Mouse (Mus musculus) hindbrain, embryonic 11.5 days (tissue): ENCODE data around the gene Treml2. TPM values are rescaled to one million over a fixed set of nuclear protein-coding genes. Genes with fewer than 3 reads are reported as not detected.

Experiments used
- ATAC-seq: fragments of 200-750 bp; cut with Nextera tagmentation; 2 replicates; pipeline ENCODE4 v1.8.0; 2017; ENCODE audit warnings: mild to moderate bottlenecking, moderate TSS enrichment, moderate library complexity; ENCODE audit not compliant: low FRiP score
- DNase-seq: peaks from one replicate; pipeline ENCODE4 v3.0.0-alpha.2; 2015; ENCODE audit warnings: low spot score
- H3K27ac ChIP-seq: fragments of 300-500 bp; sonication (generic); 2 replicates; pipeline ENCODE4 v1.5.1; 2014; ENCODE audit warnings: mild to moderate bottlenecking, low read depth, low read length
- H3K27me3 ChIP-seq: fragments of 300-500 bp; sonication (generic); 2 replicates; pipeline ENCODE4 v1.6.1; 2014; ENCODE audit warnings: mild to moderate bottlenecking, low read length, moderate library complexity, mixed read lengths; ENCODE audit not compliant: control insufficient read depth, insufficient read depth
- H3K36me3 ChIP-seq: fragments of 300-500 bp; sonication (generic); 2 replicates; pipeline ENCODE4 v1.6.1; 2014; ENCODE audit warnings: mild to moderate bottlenecking, low read length, moderate library complexity, mixed read lengths; ENCODE audit not compliant: control insufficient read depth, insufficient read depth
- H3K4me1 ChIP-seq: fragments of 300-500 bp; sonication (generic); replicated peaks from 2 replicates; pipeline ENCODE4 v1.6.1; 2014; ENCODE audit warnings: low read length, mixed read lengths; ENCODE audit not compliant: control insufficient read depth, insufficient read depth
- H3K4me2 ChIP-seq: fragments of 300-500 bp; sonication (generic); replicated peaks from 2 replicates; pipeline ENCODE4 v1.6.1; 2014; ENCODE audit warnings: mild to moderate bottlenecking, low read depth, low read length
- H3K4me3 ChIP-seq: fragments of 300-500 bp; sonication (generic); 2 replicates; pipeline ENCODE4 v1.5.1; 2014; ENCODE audit warnings: low read depth, low read length
- H3K9ac ChIP-seq: fragments of 300-500 bp; sonication (generic); 2 replicates; pipeline ENCODE4 v1.6.1; 2014; ENCODE audit warnings: low read depth, low read length
- H3K9me3 ChIP-seq: fragments of 300-500 bp; sonication (generic); 2 replicates; pipeline ENCODE4 v1.6.1; 2016; ENCODE audit warnings: low read length; ENCODE audit not compliant: control insufficient read depth
- WGBS: fragments of 180-500 bp; shearing (Covaris S2); extraction: QIAGEN DNeasy Blood & Tissue Kit; methylation state at CpG from one replicate; pipeline ENCODE4 v1.1.7; 2014; 5-methylcytosine and 5-hydroxymethylcytosine counted together
- polyA plus RNA-seq: library from polyadenylated mRNA; unstranded; fragments of >200 nt; fragmentation: Nextera tagmentation; extraction: Ambion mirVana; gene quantifications from 2 replicates; pipeline ENCODE4 v1.2.1, GENCODE M21; 2014

The Treml2 gene
- polyA plus RNA-seq, 1 experiment from 2014 or later, result 0.09 TPM

DNA sequence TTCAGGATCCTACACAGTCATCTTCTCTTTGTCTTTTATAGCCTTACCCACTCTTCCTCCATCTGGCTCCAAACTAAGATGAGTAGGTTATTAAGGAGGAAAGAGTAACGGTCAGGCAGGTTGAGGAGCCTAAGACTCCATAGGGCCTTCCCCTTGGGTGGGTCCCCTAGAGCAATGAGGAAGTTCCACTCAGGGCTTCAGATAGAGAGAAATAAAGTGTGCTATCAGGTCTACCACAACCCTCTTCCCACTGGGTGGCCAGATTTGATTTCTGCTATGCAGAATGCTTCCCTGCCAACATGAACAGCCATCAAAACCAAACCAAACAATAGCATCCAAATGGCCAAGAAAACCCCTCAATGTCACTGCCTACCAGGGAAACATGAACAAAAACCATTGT, 31.7 kb upstream of the Treml2 start:
- Histone ChIP-seq H3K27me3 (no peaks in the 10 kb centered on the region), H3K36me3 (no peaks in the 10 kb centered on the region), H3K9ac (no peak overlapping the region), H3K27ac (no peak overlapping the region), H3K9me3 (no peaks in the 10 kb centered on the region), H3K4me2 (no peak overlapping the region), H3K4me1 (no peaks in the 10 kb centered on the region), H3K4me3 (no peak overlapping the region)
- ATAC-seq (no peak), DNase-seq (no peak)
- WGBS, result 92% methylated on average over 1 of the region's 1 CpGs

DNA sequence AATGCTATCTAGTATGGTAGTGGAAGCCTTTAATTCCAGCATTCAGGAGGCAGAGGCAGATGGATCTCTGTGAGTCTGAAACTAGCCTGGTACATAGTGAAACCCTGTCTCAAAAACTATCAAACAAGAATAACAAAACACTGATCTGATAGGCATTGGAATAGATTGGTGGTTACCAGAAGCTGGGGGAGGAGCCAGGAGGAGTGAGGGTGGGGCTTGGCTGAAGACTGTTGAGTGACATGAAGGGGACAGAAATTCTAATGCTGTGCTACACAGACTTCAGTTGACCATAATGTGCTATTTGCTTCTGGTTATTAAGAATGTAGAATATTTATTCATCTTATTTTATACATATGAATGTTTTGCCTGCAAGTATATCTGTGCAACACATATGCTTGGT, 31.0 kb upstream of the Treml2 start:
- DNase-seq, result no peak
- Histone ChIP-seq H3K9ac (no peak overlapping the region), H3K36me3 (no peaks in the 10 kb centered on the region), H3K27ac (no peak overlapping the region), H3K27me3 (no peaks in the 10 kb centered on the region), H3K4me1 (no peaks in the 10 kb centered on the region), H3K4me2 (no peak overlapping the region), H3K9me3 (no peaks in the 10 kb centered on the region), H3K4me3 (no peak overlapping the region)
- no peak for ATAC-seq

DNA sequence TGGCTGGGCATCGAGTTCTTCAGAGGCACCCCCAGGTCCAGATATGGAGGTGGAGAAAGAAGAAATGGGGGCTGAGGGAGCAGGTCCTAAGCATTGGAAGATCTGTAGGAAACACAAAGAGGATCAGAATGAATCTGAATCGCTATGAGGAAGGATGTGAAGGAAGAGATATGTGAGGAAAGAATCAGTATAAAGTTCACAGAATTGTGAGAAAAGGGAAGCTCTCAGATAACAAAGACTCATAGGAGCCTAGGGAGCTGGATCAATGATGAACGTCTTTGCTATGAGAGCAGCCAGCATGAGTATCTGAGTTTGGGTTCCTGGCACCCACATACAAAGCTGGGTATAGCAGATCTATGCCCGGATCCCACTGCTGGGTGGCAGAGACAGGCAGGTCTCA, 29.5 kb upstream of the Treml2 start:
- DNase-seq, result no peak
- H3K4me3 ChIP-seq, result no peak overlapping the region
- WGBS, result 72% methylated on average over 4 of the region's 4 CpGs
- no peaks in the 10 kb centered on the region for H3K9me3 ChIP-seq
- no peaks in the 10 kb centered on the region for H3K27me3 ChIP-seq
- no peak overlapping the region for H3K9ac ChIP-seq
- H3K4me1 ChIP-seq, result no peaks in the 10 kb centered on the region
- ATAC-seq, result no peak
- H3K36me3 ChIP-seq, result no peaks in the 10 kb centered on the region
- no peak overlapping the region for H3K27ac ChIP-seq
- H3K4me2 ChIP-seq, result no peak overlapping the region

DNA sequence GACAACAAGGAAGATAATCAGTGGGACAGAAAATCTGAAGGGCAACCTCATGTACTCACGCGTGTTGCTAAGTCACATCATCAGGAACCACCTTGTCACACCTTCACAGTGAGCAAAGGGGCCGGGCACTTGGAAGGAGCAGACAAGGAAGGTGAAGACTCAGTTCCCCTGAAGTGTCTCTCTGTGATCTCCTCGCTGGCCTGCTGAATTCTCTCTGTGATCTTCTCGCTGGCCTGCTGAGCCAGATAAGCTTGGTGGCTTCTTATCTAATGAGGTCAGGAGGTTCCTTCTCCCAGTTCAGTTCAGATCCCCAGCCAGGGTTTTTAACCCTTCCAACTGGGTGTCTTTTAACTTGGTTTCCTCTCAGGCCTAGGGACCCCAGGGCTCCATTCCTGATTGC, 27.1 kb upstream of the Treml2 start:
- no peak overlapping the region for H3K27ac ChIP-seq
- H3K36me3 ChIP-seq, result no peaks in the 10 kb centered on the region
- H3K4me3 ChIP-seq, result no peak overlapping the region
- H3K27me3 ChIP-seq, result no peaks in the 10 kb centered on the region
- no peak overlapping the region for H3K9ac ChIP-seq
- DNase-seq (no peak), ATAC-seq (no peak)
- H3K4me2 ChIP-seq, result no peak overlapping the region
- H3K4me1 ChIP-seq, result no peaks in the 10 kb centered on the region
- WGBS, result 74% methylated on average over 5 of the region's 5 CpGs
- H3K9me3 ChIP-seq, result no peaks in the 10 kb centered on the region

- no peak overlapping the region for H3K9ac ChIP-seq
- no peak for ATAC-seq
- 91% methylated on average over 4 of the region's 4 CpGs for WGBS
- no peaks in the 10 kb centered on the region for H3K36me3 ChIP-seq
- no peak overlapping the region for H3K4me2 ChIP-seq
- no peaks in the 10 kb centered on the region for H3K27me3 ChIP-seq
- no peak for DNase-seq
- H3K27ac ChIP-seq, result no peak overlapping the region
- H3K4me3 ChIP-seq, result no peak overlapping the region
- H3K9me3 ChIP-seq, result no peaks in the 10 kb centered on the region
- no peaks in the 10 kb centered on the region for H3K4me1 ChIP-seq
These were observed 26.7 kb upstream of the Treml2 start for GRCm38 (mm10) chr17:48272598-48272997.

DNA sequence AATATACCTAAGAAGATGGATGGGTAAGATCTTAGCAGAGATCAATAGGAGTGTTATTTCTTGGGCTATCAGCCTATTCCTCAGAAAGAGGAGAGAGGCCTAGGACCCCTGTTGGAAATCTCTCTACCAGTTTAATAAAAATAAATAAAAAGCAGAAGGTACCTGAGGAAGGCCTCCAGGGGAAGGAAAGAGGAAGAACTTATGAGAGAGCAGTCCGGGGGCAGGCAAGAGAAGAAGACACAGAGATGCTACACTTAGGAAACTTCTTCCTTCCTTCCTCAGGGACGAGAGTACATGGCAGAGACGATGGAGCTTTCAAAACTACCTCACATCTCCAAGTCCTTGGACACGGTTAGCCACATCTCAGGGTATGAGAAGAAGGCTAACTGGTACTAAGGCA, 25.2 kb upstream of the Treml2 start:
- Histone ChIP-seq H3K27me3 (no peaks in the 10 kb centered on the region), H3K4me2 (no peak overlapping the region), H3K9ac (no peak overlapping the region), H3K9me3 (no peaks in the 10 kb centered on the region), H3K4me3 (no peak overlapping the region), H3K27ac (no peak overlapping the region), H3K4me1 (no peaks in the 10 kb centered on the region), H3K36me3 (no peaks in the 10 kb centered on the region)
- 76% methylated on average over 4 of the region's 4 CpGs for WGBS
- ATAC-seq, result no peak
- no peak for DNase-seq

DNA sequence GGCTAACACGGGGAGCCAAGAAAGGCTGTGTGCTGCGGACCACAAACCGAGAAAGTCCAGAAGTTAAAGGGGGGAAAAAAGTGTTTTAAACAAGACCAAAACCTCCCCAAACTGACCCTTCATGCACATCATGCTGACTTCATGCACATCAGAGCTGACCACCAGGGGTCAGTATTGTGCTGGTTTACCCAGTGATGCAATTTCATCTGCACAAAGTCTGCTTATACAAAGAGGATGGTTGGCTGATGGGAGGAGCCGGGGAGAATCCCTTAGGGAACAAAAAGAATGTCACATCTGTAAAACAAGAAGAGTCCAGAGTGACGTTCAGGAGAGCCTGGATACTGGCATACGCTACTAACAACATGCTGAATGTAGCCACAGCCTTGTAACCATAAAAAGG, 24.4 kb upstream of the Treml2 start:
- DNase-seq (peak; percentile 88), ATAC-seq (peak; percentile 35; the same call in 1 of the 2 replicates)
- no peaks in the 10 kb centered on the region for H3K4me1 ChIP-seq
- 33% methylated on average over 6 of the region's 6 CpGs for WGBS
- H3K36me3 ChIP-seq, result no peaks in the 10 kb centered on the region
- H3K9me3 ChIP-seq, result no peaks in the 10 kb centered on the region
- H3K27me3 ChIP-seq, result no peaks in the 10 kb centered on the region
- H3K27ac ChIP-seq, result no peak overlapping the region
- no peak overlapping the region for H3K4me3 ChIP-seq
- no peak overlapping the region for H3K4me2 ChIP-seq
- no peak overlapping the region for H3K9ac ChIP-seq

DNA sequence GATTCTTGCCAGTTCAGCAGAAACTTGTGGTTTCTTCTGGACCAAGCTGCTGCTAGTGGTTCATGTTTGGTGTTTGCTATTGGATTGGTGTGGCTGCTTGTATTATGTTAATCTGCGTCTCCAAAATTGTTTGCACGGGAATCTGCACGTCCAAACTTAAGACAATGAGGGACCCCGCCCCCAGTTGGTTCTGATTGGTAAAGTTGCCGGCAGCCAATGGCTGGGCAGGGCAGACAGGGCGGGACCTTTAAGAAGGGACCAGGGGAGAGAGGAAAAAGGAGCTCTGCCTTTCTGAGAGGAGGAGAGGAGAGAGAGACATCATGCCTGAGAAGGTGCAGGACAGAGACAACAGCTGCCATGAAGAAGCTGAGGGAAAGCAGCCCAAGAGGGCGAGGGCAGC, 23.6 kb upstream of the Treml2 start:
- Histone ChIP-seq H3K4me3 (no peak overlapping the region), H3K4me1 (no peaks in the 10 kb centered on the region), H3K27me3 (no peaks in the 10 kb centered on the region), H3K4me2 (no peak overlapping the region), H3K9ac (no peak overlapping the region), H3K27ac (no peak overlapping the region), H3K9me3 (no peaks in the 10 kb centered on the region), H3K36me3 (no peaks in the 10 kb centered on the region)
- ATAC-seq, result no peak
- 64% methylated on average over 7 of the region's 7 CpGs for WGBS
- no peak for DNase-seq

DNA sequence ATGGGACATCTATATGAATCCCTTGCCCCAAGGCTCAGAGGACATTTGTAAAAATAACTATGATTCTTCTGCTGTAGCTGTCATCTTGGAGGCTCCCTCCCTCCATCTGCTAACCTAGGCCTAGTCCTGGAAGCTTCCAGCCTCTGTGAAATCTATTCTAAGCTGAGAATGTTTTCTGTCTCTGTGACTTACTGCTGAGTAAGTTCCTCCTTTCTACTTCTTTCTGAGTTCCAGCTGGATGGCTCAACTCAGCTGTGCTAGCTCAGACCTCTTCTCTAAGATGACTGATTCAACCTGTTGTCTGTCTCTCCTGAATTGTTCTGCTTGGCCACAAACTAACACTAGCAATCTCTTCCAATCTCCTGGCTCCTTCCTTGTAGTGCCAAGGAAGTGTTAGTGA, 20.9 kb upstream of the Treml2 start:
- Histone ChIP-seq H3K4me1 (peaks cover 3% of the 10 kb centered on the region; the same call in 1 of the 2 replicates), H3K27ac (no peak overlapping the region), H3K9ac (no peak overlapping the region), H3K4me2 (no peak overlapping the region), H3K9me3 (no peaks in the 10 kb centered on the region), H3K4me3 (no peak overlapping the region), H3K27me3 (no peaks in the 10 kb centered on the region), H3K36me3 (no peaks in the 10 kb centered on the region)
- ATAC-seq, result no peak
- no peak for DNase-seq
